ENCODE assay signal across 1 mouse cellular context in genomic region chr8:120618110-120618509, GRCm38 (mm10).
A peak's percentile ranks its signal among the peaks of the same experiment; 100 is the strongest.
TF ChIP-seq lines count a peak whose summit lies in the region.

No protein-coding gene starts in this region.

TF ChIP-seq in CH12.LX, 34 proteins besides CTCF, POLR2A, EP300 and RAD21:
- TF ChIP-seq SMC3 (IDR thresholded peaks at IDR 0.05; ENCODE audit: low read depth, low read length) (peak; percentile 48), ZC3H11A (IDR thresholded peaks at IDR 0.05; ENCODE audit: low read depth, low read length) (no peak), CHD2 (IDR thresholded peaks at IDR 0.05; ENCODE audit: low read length) (no peak), PAX5 (IDR thresholded peaks at IDR 0.05; ENCODE audit: low read length) (no peak), ZMIZ1 (IDR thresholded peaks at IDR 0.05; ENCODE audit: low read depth, low read length) (no peak), E2F4 (IDR thresholded peaks at IDR 0.05; ENCODE audit: insufficient replicate concordance, low read depth, low read length) (no peak), CHD1 (IDR thresholded peaks at IDR 0.05; ENCODE audit: low read depth, low read length) (no peak)
